Mouse (Mus musculus) forebrain, embryonic 12.5 days (tissue): ENCODE measurements around the gene Yae1d1. TPM values are rescaled to one million over a fixed set of nuclear protein-coding genes. Genes with fewer than 3 reads are reported as not detected.
A peak's percentile ranks its signal among the peaks of the same experiment; 100 is the strongest.
"Not testable (repeated sequence)": the region's sequence is repeated elsewhere in the genome, so short reads cannot be mapped to it uniquely, and the experiment has no call there.

Experiments used
- ATAC-seq: fragments of 200-750 bp; cut with Nextera tagmentation; 2 replicates; pipeline ENCODE4 v1.8.0; 2017; ENCODE audit warnings: moderate TSS enrichment; ENCODE audit not compliant: low FRiP score
- H3K27ac ChIP-seq: fragments of 300-500 bp; sonication (generic); 2 replicates; pipeline ENCODE4 v1.5.1; 2016; ENCODE audit warnings: mild to moderate bottlenecking
- H3K27me3 ChIP-seq: fragments of 300-500 bp; sonication (generic); 2 replicates; pipeline ENCODE4 v1.6.1; 2016; ENCODE audit warnings: mild to moderate bottlenecking
- H3K36me3 ChIP-seq: fragments of 300-500 bp; sonication (generic); replicated peaks from 2 replicates; pipeline ENCODE4 v1.6.1; 2016; ENCODE audit warnings: mild to moderate bottlenecking
- H3K4me1 ChIP-seq: fragments of 300-500 bp; sonication (generic); 2 replicates; pipeline ENCODE4 v1.6.1; 2016
- H3K4me2 ChIP-seq: fragments of 300-500 bp; sonication (generic); 2 replicates; pipeline ENCODE4 v1.6.1; 2016; ENCODE audit warnings: mild to moderate bottlenecking, moderate library complexity
- H3K4me3 ChIP-seq: fragments of 300-500 bp; sonication (generic); replicated peaks from 2 replicates; pipeline ENCODE4 v1.5.1; 2016; ENCODE audit warnings: mild to moderate bottlenecking
- H3K9ac ChIP-seq: fragments of 300-500 bp; sonication (generic); 2 replicates; pipeline ENCODE4 v1.6.1; 2016; ENCODE audit warnings: mild to moderate bottlenecking
- H3K9me3 ChIP-seq: fragments of 300-500 bp; sonication (generic); 2 replicates; pipeline ENCODE4 v1.6.1; 2016
- WGBS: fragments of 180-500 bp; shearing (Covaris S2); methylation state at CpG from one replicate; pipeline ENCODE4 v1.1.7; 2016; 5-methylcytosine and 5-hydroxymethylcytosine counted together
- polyA plus RNA-seq: library from polyadenylated mRNA; unstranded; fragments of >200 nt; fragmentation: Nextera tagmentation; extraction: Ambion mirVana; gene quantifications from 2 replicates; pipeline ENCODE4 v1.2.1, GENCODE M21; 2016

Gene Yae1d1
- polyA plus RNA-seq, 1 experiment from 2014 or later = 95.0 TPM

DNA sequence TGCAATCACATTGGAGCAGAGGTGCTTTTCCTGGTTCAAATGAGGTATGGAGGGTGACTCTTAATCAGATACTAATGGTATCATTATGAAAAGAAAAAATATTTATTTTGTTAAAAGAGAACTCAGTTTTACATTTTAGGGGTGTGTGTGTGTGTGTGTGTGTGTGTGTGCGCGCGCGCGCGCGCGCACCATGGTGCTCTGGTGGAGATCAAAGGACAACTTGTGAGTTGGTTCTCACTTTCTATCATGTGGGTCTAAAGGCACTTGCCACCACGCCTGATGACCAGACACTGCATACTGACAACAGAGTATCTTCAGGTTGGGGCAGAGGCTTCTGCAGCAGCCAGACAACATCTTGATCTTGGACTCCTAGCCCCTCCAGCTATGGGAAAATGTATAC is 18.4 kb downstream of the Yae1d1 start:
- Histone ChIP-seq H3K4me2 (no peak overlapping the region), H3K4me1 (no peaks in the 10 kb centered on the region), H3K27me3 (no peaks in the 10 kb centered on the region), H3K27ac (no peak overlapping the region), H3K9me3 (no peaks in the 10 kb centered on the region), H3K4me3 (no peak overlapping the region), H3K36me3 (no peaks in the 10 kb centered on the region), H3K9ac (no peak overlapping the region)
- no peak for ATAC-seq
- WGBS = 94% methylated on average over 9 of the region's 9 CpGs

- no peaks in the 10 kb centered on the region for H3K27me3 ChIP-seq
- ATAC-seq = no peak
- no peak overlapping the region for H3K4me2 ChIP-seq
- 91% methylated on average over 7 of the region's 7 CpGs for WGBS
- no peaks in the 10 kb centered on the region for H3K4me1 ChIP-seq
- no peaks in the 10 kb centered on the region for H3K36me3 ChIP-seq
- no peak overlapping the region for H3K4me3 ChIP-seq
- H3K27ac ChIP-seq = no peak overlapping the region
- H3K9me3 ChIP-seq = no peaks in the 10 kb centered on the region
- H3K9ac ChIP-seq = no peak overlapping the region
These were observed 32.5 kb downstream of the Yae1d1 start for GRCm38 (mm10) chr13:17960613-17961012.

DNA sequence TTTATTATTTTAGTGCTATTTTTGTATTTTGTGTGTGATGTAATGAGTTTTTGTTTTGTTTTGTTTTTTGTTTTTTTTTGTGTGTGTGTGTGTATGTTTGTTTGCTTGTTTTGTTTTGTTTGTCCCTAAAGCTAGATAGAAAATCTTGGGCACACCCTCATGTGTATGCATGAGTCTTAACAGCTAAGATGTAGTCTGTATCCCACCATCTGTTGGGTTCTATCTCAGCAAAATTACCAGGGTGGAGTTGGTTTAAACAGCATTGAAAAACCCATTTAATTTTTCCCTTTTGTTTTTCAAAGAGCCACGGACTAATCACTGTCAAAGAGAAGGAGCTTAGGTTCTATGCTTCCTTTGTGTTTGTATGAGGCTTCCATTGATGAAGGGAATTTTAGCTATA is 38.9 kb downstream of the Yae1d1 start:
- no peaks in the 10 kb centered on the region for H3K9me3 ChIP-seq

DNA sequence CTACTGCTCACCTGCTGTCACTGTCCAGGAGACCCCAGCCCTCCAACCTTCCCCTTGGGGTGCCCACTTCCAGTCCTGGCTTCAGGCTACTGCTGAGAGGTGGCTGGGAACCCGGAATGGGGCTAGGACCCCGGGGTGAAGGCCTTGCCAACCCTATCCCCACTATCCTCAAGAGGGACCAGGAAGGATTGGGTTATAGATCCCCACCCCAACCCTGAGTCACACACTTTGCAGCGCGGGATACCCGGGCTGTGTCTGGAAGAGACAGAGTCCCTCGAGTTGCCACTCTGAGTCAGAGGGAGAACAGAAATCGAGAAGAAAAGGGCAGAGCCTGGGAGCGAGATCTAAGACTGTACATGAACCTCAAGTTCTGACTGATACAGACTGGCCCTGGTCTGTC is 42.6 kb downstream of the Yae1d1 start:
- 96% methylated on average over 8 of the region's 8 CpGs for WGBS
- not testable (repeated sequence) for ATAC-seq, H3K4me3 ChIP-seq, H3K9me3 ChIP-seq, H3K4me2 ChIP-seq, H3K27me3 ChIP-seq, H3K27ac ChIP-seq, H3K4me1 ChIP-seq, H3K9ac ChIP-seq, H3K36me3 ChIP-seq

More for the DNA sequence above, 38.9 kb downstream of the Yae1d1 start:
- no peaks in the 10 kb centered on the region for H3K36me3 ChIP-seq
- 33% methylated on average over 1 of the region's 1 CpGs for whole genome bisulfite sequencing
- H3K4me3 ChIP-seq = no peak overlapping the region
- no peak overlapping the region for H3K27ac ChIP-seq
- H3K4me1 ChIP-seq = no peaks in the 10 kb centered on the region
- H3K4me2 ChIP-seq = no peak overlapping the region
- H3K27me3 ChIP-seq = no peaks in the 10 kb centered on the region
- no peak overlapping the region for H3K9ac ChIP-seq
- no peak for ATAC-seq

GRCm38 (mm10) chr13:17949555-17949954 is 43.6 kb downstream of the Yae1d1 start:
- Histone ChIP-seq H3K9ac (no peak overlapping the region), H3K4me2 (no peak overlapping the region), H3K36me3 (no peaks in the 10 kb centered on the region), H3K4me3 (no peak overlapping the region), H3K4me1 (no peaks in the 10 kb centered on the region; the same call in 1 of the 2 replicates), H3K27ac (no peak overlapping the region), H3K27me3 (peaks cover 6% of the 10 kb centered on the region; the same call in 1 of the 2 replicates), H3K9me3 (no peaks in the 10 kb centered on the region)
- 81% methylated on average over 18 of the region's 18 CpGs for WGBS
- ATAC-seq = no peak

DNA sequence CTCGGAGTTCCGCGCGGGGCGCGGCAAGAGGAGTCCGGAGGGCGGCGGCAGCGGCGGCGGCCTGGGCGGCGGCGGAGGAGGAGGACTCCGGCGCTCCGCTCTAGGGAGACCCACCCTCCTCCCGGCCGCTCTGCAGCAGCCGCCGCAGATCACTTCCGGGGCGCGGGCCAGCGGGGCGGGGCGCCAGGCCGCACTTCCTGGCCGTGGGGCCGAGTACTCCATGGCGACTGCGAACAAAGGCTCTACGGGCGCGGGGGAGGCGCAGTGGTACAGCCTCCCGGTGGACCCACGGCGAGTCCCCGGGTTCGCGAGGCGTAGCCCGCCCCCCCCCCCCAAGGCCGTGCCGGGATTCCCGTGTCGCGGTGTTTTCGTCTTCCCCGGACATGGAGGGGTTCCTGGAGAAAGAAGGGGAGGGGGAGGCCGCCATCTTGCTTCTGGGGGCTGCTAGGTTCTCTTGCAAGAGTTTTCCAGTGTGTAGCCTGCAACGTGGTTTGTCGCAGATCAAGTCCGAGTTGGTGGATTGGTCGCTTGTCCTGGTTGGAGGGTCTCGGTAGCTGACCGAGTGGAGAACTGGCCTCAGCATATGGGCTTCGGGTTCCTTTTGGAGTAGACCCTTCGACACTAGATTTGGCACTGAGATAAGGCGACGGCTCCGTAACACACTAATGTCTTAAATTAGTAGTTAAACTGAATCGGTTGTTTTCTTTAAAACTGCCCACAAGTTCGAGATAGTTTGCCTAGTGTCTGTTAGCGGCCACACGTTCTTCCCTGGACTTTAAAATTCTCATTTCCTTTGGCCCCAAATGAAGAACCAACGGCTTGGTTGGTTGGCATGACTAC is 48.9 kb downstream of the Yae1d1 start, which contains the start of gene Rala:
Gene Rala (minus strand): TSS at position 162 of the 840 bp plus-strand sequence.
- Histone ChIP-seq H3K4me1 (peaks cover 12% of the 10 kb centered on the region), H3K4me3 (peak within 1 kb of the TSS; percentile 94), H3K36me3 (no peaks in the 10 kb centered on the region), H3K4me2 (peak within 1 kb of the TSS; percentile 75), H3K9ac (peak within 1 kb of the TSS; percentile 94), H3K9me3 (no peaks in the 10 kb centered on the region), H3K27ac (peak within 1 kb of the TSS; percentile 94), H3K27me3 (peaks cover 6% of the 10 kb centered on the region; the same call in 1 of the 2 replicates)
- 10% methylated on average over 51 of the region's 69 CpGs for whole genome bisulfite sequencing
- peak; percentile 100 for ATAC-seq

DNA sequence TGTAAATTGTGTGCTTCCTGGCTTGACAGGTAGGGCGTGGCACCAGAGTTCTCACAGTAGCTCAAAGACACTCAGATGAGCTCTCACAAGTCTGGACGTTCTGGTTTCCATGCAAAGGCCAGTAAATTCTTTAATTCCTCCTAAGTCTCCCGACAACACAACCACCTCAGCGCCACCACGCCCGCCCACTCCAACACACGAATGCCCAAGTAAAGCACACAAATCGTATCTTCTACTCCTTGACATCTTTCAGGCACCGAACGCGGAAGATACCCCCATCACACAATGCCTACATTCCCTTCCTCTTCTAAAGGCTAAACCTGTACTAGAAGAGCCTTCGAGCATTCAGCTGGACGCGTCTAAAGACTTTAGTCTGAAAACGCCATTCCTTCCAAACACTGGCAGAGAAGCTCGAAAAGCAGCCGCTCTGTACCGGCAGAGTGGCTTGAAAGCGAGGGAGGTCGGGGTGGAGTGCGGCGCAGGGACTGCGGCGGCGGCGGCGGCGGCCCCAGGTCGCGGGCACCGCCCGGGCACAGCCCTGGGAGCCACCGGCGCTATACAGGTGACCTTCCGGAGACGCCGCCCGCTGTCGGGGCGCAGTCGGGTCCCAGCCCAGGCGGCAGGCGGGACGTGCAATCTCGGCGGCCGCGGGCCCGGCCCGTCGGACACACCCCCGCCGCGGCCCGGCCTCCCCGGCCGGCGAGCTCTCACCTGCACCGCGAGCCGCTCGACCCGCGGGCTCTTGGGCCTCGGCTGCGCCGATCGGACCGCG is 49.7 kb downstream of the Yae1d1 start:
- under 1% methylated on average over 54 of the region's 70 CpGs for WGBS
- ATAC-seq = peak; percentile 81

GRCm38 (mm10) chr13:17942338-17942737 is 50.8 kb downstream of the Yae1d1 start:
- Histone ChIP-seq H3K4me1 (peaks cover 12% of the 10 kb centered on the region), H3K4me3 (no peak overlapping the region), H3K36me3 (no peaks in the 10 kb centered on the region), H3K27ac (no peak overlapping the region), H3K9ac (no peak overlapping the region), H3K9me3 (no peaks in the 10 kb centered on the region), H3K27me3 (no peaks in the 10 kb centered on the region), H3K4me2 (0 out of 2 replicates have a peak overlapping the region, but pooled peaks have one; percentile 75)
- WGBS = 74% methylated on average over 6 of the region's 6 CpGs
- ATAC-seq = no peak

More for the DNA sequence above, 49.7 kb downstream of the Yae1d1 start:
- Histone ChIP-seq H3K9me3 (no peaks in the 10 kb centered on the region), H3K4me3 (peak overlapping the region; percentile 94), H3K36me3 (no peaks in the 10 kb centered on the region), H3K4me1 (peaks cover 12% of the 10 kb centered on the region), H3K9ac (peak overlapping the region; percentile 94), H3K4me2 (peak overlapping the region; percentile 75), H3K27me3 (peaks cover under 1% of the 10 kb centered on the region; the same call in 1 of the 2 replicates), H3K27ac (peak overlapping the region; percentile 94)

Other genes with a start within 250 kb of the Yae1d1 start
- gene Cdk13, start 188.3 kb downstream of the Yae1d1 start, polyA plus RNA-seq = 18.8 and 27.7 TPM in 2 replicates
- gene Rala, start 49.1 kb downstream of the Yae1d1 start, polyA plus RNA-seq = 134 and 141 TPM in 2 replicates